Comparison of ENCODE assay signal across 20 mouse cellular contexts in the genomic region with DNA sequence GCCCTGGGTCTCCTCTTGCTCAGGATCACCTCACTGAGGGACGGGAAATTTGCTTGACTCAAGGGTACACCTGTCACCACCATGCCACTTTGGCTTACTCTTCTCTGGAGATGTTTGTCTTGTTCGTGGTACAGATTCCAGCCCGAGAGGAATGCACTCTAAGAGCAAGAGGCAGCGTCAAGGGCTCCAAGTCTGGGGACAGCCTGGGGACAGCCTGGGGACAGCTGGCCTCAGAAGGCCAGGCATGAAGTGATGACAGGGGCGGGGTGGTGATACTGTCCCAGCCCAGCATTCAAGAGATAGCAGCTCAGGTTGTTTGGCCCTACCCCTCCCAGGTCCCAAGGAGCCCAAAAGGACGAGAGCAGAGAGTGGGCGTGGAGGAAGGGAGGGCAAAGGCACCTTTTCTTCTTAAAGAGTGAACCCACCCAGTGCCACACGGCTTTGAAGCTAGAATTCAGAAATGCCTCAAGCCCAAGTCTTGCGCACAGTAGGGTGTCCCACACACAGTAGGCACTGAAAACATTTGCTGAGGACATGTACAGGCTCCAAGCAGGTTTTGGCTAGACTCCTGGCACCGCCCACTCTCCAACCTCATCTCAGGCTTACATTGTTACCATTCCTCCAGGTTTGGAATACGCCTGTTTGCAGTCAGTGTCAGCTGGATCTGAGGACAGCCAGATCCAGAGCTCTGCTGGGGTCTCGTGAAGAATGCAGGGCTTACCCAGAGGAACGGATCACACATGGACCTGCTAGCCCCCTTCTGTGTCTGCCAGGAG. TPM values are rescaled to one million over a fixed set of nuclear protein-coding genes. Genes with fewer than 3 reads are reported as not detected.
DNase-seq lines count a peak whose midpoint lies in the region; ATAC-seq lines count a peak whose summit lies in the region.
"Had no signal": no experiment of that assay in that cellular context is flagged by ENCODE, and none has a peak within 500 bp of the region (broad histone marks: within the 10 kb centered on the region; RNA-seq: fewer than 3 reads in every experiment).

No protein-coding gene starts in this region.

- H3K9me3 ChIP-seq in liver, embryonic 12.5 days (replicated peaks), result no peaks in the 10 kb centered on the region
- no peaks in the 10 kb centered on the region for H3K9me3 ChIP-seq in midbrain, embryonic 10.5 days (replicated peaks)
- H3K9me3 ChIP-seq: midbrain, embryonic 15.5 days; neural tube, embryonic 15.5 days; stomach, embryonic 15.5 days had no signal

- no peak overlapping the region for H3K4me3 ChIP-seq in liver, embryonic 12.5 days
- no peak overlapping the region for H3K4me3 ChIP-seq in midbrain, embryonic 10.5 days
- H3K4me3 ChIP-seq: forebrain, embryonic 10.5 days; midbrain, embryonic 15.5 days; neural tube, embryonic 15.5 days; stomach, embryonic 15.5 days had no signal

- no peak overlapping the region for H3K4me2 ChIP-seq in liver, embryonic 12.5 days
- H3K4me2 ChIP-seq: hindbrain, embryonic 14.5 days; midbrain, embryonic 15.5 days; neural tube, embryonic 15.5 days; stomach, embryonic 15.5 days had no signal

- no peaks in the 10 kb centered on the region for H3K36me3 ChIP-seq in liver, embryonic 12.5 days
- H3K36me3 ChIP-seq in midbrain, embryonic 10.5 days, result no peaks in the 10 kb centered on the region
- H3K36me3 ChIP-seq: forebrain, embryonic 10.5 days; midbrain, embryonic 15.5 days; neural tube, embryonic 15.5 days; stomach, embryonic 15.5 days had no signal

- 62% methylated on average over 13 of the region's 13 CpGs for WGBS in liver, embryonic 12.5 days (ENCODE audit: insufficient replicate concordance)
- 82% methylated on average over 13 of the region's 13 CpGs for WGBS in midbrain, embryonic 10.5 days

- H3K27ac ChIP-seq in liver, embryonic 12.5 days, result no peak overlapping the region
- H3K27ac ChIP-seq in midbrain, embryonic 10.5 days (replicated peaks), result no peak overlapping the region
- H3K27ac ChIP-seq: forebrain, embryonic 10.5 days; hindbrain, embryonic 14.5 days; midbrain, embryonic 15.5 days; neural tube, embryonic 15.5 days; stomach, embryonic 15.5 days had no signal

- ATAC-seq in liver, embryonic 12.5 days, result no peak
- ATAC-seq: CD4-positive, CD25-positive, alpha-beta regulatory T cell, adult 4 months; liver, postnatal 0 days; midbrain, embryonic 15.5 days had no signal

- DNase-seq in layer of hippocampus, adult 8-10 months (ENCODE audit: low spot score in 2 of 2), result peak; percentile 21 to 36
- no peak for DNase-seq in layer of hippocampus, postnatal 10 days (ENCODE audit: low spot score in 2 of 2)
- peak; percentile 44 to 47 for DNase-seq in heart, adult 9 months (ENCODE audit: low spot score in 2 of 2)
- peak; percentile 57 for DNase-seq in heart, postnatal 4 days
- peak; percentile 79 for DNase-seq in lung, postnatal 36 days
- DNase-seq in cerebellum, postnatal 36 days, result no peak
- no peak for DNase-seq in midbrain, embryonic 10.5 days (ENCODE audit: low spot score)
- DNase-seq: adrenal gland, postnatal 14 days; embryo, embryonic 11 days; kidney, postnatal 36 days; left cerebral cortex, postnatal 4 days; liver, postnatal 0 days had no signal

- H3K4me1 ChIP-seq in liver, embryonic 12.5 days, result 0 out of 2 replicates have a peak, but pooled peaks cover 5% of the 10 kb centered on the region
- H3K4me1 ChIP-seq in midbrain, embryonic 10.5 days, result peaks cover 5% of the 10 kb centered on the region; the same call in 1 of the 2 replicates
- H3K4me1 ChIP-seq: midbrain, embryonic 15.5 days; neural tube, embryonic 15.5 days; stomach, embryonic 15.5 days had no signal

- no peaks in the 10 kb centered on the region for H3K27me3 ChIP-seq in liver, embryonic 12.5 days (replicated peaks)
- H3K27me3 ChIP-seq in midbrain, embryonic 10.5 days (ENCODE audit: low read depth, poor library complexity, severe bottlenecking), result no peaks in the 10 kb centered on the region
- H3K27me3 ChIP-seq: midbrain, embryonic 15.5 days; neural tube, embryonic 15.5 days; stomach, embryonic 15.5 days had no signal

- H3K9ac ChIP-seq in liver, embryonic 12.5 days, result no peak overlapping the region
- H3K9ac ChIP-seq: hindbrain, embryonic 14.5 days; liver, postnatal 0 days; midbrain, embryonic 15.5 days; neural tube, embryonic 15.5 days; stomach, embryonic 15.5 days had no signal

RNA-seq across cellular contexts. Expression of gene Emp2, which starts 23.8 kb away (rescaled TPM):
- total RNA-seq in layer of hippocampus, adult 8-10 months (2022), result 10 to 100 TPM; 13.1 to 15.5 (median 14.5) TPM
- total RNA-seq in layer of hippocampus, postnatal 10 days (2021), result 10 to 100 TPM; 42.3 to 43.0 TPM
- total RNA-seq in heart, postnatal 4 days (2021), result 10 to 100 TPM; 41.5 to 42.5 TPM
- polyA plus RNA-seq in liver, embryonic 12.5 days (2016; fragmentation: Nextera tagmentation; extraction: Ambion mirVana), result 5.4 and 5.7 TPM in 2 replicates
- 3.3 and 4.8 TPM in 2 replicates for polyA plus RNA-seq in midbrain, embryonic 10.5 days (2016; fragmentation: Nextera tagmentation; extraction: Ambion mirVana)
- polyA plus RNA-seq: CD4-positive, CD25-positive, alpha-beta regulatory T cell, adult 4 months had no signal

RNA-seq across cellular contexts. Expression of gene Tekt5, which starts 57.7 kb away (rescaled TPM):
- 1 to 10 TPM; 8.2 to 9.5 (median 9.1) TPM for total RNA-seq in layer of hippocampus, adult 8-10 months (2022)
- 1 to 10 TPM; 6.2 to 8.4 TPM for total RNA-seq in layer of hippocampus, postnatal 10 days (2021)
- under 1 TPM; 0.33 to 0.34 TPM for total RNA-seq in heart, postnatal 4 days (2021)
- polyA plus RNA-seq in liver, embryonic 12.5 days (2016; fragmentation: Nextera tagmentation; extraction: Ambion mirVana), result 0.08 TPM in 1 of 2 replicates, not detected in the other
- not detected in 2 replicates for polyA plus RNA-seq in midbrain, embryonic 10.5 days (2016; fragmentation: Nextera tagmentation; extraction: Ambion mirVana)
- total RNA-seq: adrenal gland, postnatal 14 days; gastrocnemius, adult 8-10 months had no signal
- polyA plus RNA-seq: CD4-positive, CD25-positive, alpha-beta regulatory T cell, adult 4 months; liver, postnatal 0 days had no signal

Comparison
In these comparisons a context has a peak if more than half of its experiments do, and no peak if none do; other contexts are left out.
1. DNase-seq: peak in layer of hippocampus, adult 8-10 months (2 of 2), heart, adult 9 months (2 of 2), heart, postnatal 4 days (single experiment) and lung, postnatal 36 days (single experiment); none in layer of hippocampus, postnatal 10 days (0 of 2), cerebellum, postnatal 36 days (0 of 2) and midbrain, embryonic 10.5 days (single experiment).
2. RNA of gene Tekt5, which starts 57.7 kb away (total RNA-seq): 8.2 to 9.5 TPM in layer of hippocampus, adult 8-10 months and 6.2 to 8.4 TPM in layer of hippocampus, postnatal 10 days; 0.33 to 0.34 TPM in heart, postnatal 4 days; every median in the first group is over 4 times any median in the second.